Mouse (Mus musculus) midbrain, embryonic 16.5 days (tissue): ENCODE measurements around the gene Ptbp2. TPM values are rescaled to one million over a fixed set of nuclear protein-coding genes. Genes with fewer than 3 reads are reported as not detected.

Experiments
- ATAC-seq: fragments of 200-750 bp; cut with Nextera tagmentation; 2 replicates; pipeline ENCODE4 v1.8.0; 2017; ENCODE audit warnings: moderate TSS enrichment
- H3K27ac ChIP-seq: fragments of 300-500 bp; sonication (generic); 2 replicates; pipeline ENCODE4 v1.5.1; 2014; ENCODE audit warnings: mild to moderate bottlenecking, low read length, mixed read lengths
- H3K27me3 ChIP-seq: fragments of 300-500 bp; sonication (generic); 2 replicates; pipeline ENCODE4 v1.6.1; 2014; ENCODE audit warnings: low read depth, low read length, mixed read lengths; ENCODE audit not compliant: control insufficient read depth, insufficient read depth
- H3K36me3 ChIP-seq: fragments of 300-500 bp; sonication (generic); 2 replicates; pipeline ENCODE4 v1.6.1; 2014; ENCODE audit warnings: mild to moderate bottlenecking, low read length, moderate library complexity, mixed read lengths; ENCODE audit not compliant: control insufficient read depth, insufficient read depth
- H3K4me1 ChIP-seq: fragments of 300-500 bp; sonication (generic); 2 replicates; pipeline ENCODE4 v1.6.1; 2014; ENCODE audit warnings: mild to moderate bottlenecking, low read length, mixed read lengths; ENCODE audit not compliant: control insufficient read depth, insufficient read depth
- H3K4me2 ChIP-seq: fragments of 300-500 bp; sonication (generic); 2 replicates; pipeline ENCODE4 v1.6.1; 2014; ENCODE audit warnings: mild to moderate bottlenecking, low read length, mixed read lengths
- H3K4me3 ChIP-seq: fragments of 300-500 bp; sonication (generic); 2 replicates; pipeline ENCODE4 v1.5.1; 2014; ENCODE audit warnings: low read depth, mild to moderate bottlenecking, low read length, moderate library complexity, mixed read lengths
- H3K9ac ChIP-seq: fragments of 300-500 bp; sonication (generic); 2 replicates; pipeline ENCODE4 v1.6.1; 2014; ENCODE audit warnings: low read depth, low read length, mixed read lengths
- H3K9me3 ChIP-seq: fragments of 300-500 bp; sonication (generic); replicated peaks from 2 replicates; pipeline ENCODE4 v1.6.1; 2014; ENCODE audit warnings: mild to moderate bottlenecking, low read length, mixed read lengths; ENCODE audit not compliant: control insufficient read depth, poor library complexity, severe bottlenecking
- WGBS: fragments of 180-500 bp; shearing (Covaris S2); extraction: QIAGEN DNeasy Blood & Tissue Kit; methylation state at CpG from one replicate; pipeline ENCODE4 v1.1.7; 2014; 5-methylcytosine and 5-hydroxymethylcytosine counted together
- polyA plus RNA-seq: library from polyadenylated mRNA; unstranded; fragments of >200 nt; fragmentation: Nextera tagmentation; extraction: Ambion mirVana; gene quantifications from 2 replicates; pipeline ENCODE4 v1.2.1, GENCODE M21; 2015

The Ptbp2 gene
- polyA plus RNA-seq, 1 experiment from 2014 or later = 244 TPM

DNA sequence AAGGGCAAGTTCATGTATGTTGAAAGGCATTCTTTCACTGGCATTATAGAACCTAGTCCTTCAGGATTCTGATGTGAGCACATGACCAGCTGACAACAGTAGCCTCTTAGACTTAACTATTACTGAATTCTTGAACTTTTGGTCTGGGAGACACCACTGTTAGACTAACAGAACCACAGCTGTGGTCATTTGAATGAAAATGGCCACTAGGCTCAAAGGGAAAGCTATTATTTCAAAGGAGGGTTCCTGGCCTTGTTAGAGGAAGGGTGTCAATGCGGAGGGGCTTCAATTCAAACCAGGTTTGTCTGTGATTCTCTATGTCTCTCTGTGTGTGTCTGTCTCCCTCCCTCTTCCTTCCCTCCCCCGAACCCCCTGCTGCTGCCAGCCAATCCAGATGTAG is 5.8 kb downstream of the Ptbp2 start:
- no peaks in the 10 kb centered on the region for H3K36me3 ChIP-seq
- H3K4me1 ChIP-seq = peaks cover 29% of the 10 kb centered on the region
- H3K4me2 ChIP-seq = no peak overlapping the region
- H3K27ac ChIP-seq = no peak overlapping the region
- WGBS = 73% methylated on average over 2 of the region's 2 CpGs
- H3K4me3 ChIP-seq = no peak overlapping the region
- no peak for ATAC-seq
- H3K9ac ChIP-seq = no peak overlapping the region
- no peaks in the 10 kb centered on the region for H3K27me3 ChIP-seq
- no peaks in the 10 kb centered on the region for H3K9me3 ChIP-seq

DNA sequence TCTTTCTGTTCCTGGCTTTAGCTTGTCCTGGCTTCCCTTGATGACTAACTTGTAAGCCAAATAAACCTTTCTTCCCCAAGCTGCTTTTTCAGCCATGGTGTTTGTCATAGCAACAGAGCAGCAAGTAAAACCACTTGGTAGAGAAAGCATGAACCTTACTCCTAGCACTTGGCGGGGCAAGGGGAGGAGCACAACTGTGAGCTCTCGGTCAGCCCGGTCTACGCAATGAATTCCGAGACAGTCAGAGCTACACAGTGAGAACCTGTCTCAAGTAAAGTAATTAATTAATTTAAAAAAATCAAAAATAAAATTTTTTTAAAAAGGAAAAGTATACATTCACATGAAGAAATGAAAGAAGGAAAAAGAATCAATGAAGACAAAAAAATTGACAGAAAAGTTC is 8.1 kb downstream of the Ptbp2 start:
- Histone ChIP-seq H3K4me3 (no peak overlapping the region), H3K4me1 (peaks cover 32% of the 10 kb centered on the region), H3K27me3 (no peaks in the 10 kb centered on the region), H3K9ac (no peak overlapping the region), H3K4me2 (no peak overlapping the region), H3K9me3 (no peaks in the 10 kb centered on the region), H3K27ac (no peak overlapping the region), H3K36me3 (no peaks in the 10 kb centered on the region)
- WGBS = 88% methylated on average over 5 of the region's 5 CpGs
- ATAC-seq = no peak

DNA sequence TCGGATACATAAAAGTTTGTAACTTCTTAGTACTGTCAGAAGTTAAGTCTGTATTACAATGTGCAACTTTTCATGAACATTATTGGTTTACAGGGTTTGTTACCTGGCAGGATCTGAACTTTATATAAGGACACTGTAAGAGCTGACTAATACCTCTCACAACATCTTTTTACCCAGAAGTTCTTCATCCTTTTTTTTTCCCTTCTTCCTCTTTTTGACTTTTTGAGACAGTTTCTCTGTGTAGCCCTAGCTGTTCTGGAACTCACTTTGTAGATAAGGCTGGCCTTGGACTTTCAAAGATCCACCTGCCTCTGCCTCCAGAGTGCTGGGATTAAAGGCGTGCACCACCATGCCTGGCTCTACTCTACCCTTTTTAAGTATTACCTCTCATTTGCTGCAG is 11.5 kb downstream of the Ptbp2 start:
- WGBS = 89% methylated on average over 2 of the region's 2 CpGs
- Histone ChIP-seq H3K4me1 (peaks cover 9% of the 10 kb centered on the region), H3K4me2 (no peak overlapping the region), H3K9me3 (no peaks in the 10 kb centered on the region), H3K27me3 (no peaks in the 10 kb centered on the region), H3K27ac (no peak overlapping the region), H3K36me3 (no peaks in the 10 kb centered on the region), H3K4me3 (no peak overlapping the region), H3K9ac (no peak overlapping the region)
- no peak for ATAC-seq

DNA sequence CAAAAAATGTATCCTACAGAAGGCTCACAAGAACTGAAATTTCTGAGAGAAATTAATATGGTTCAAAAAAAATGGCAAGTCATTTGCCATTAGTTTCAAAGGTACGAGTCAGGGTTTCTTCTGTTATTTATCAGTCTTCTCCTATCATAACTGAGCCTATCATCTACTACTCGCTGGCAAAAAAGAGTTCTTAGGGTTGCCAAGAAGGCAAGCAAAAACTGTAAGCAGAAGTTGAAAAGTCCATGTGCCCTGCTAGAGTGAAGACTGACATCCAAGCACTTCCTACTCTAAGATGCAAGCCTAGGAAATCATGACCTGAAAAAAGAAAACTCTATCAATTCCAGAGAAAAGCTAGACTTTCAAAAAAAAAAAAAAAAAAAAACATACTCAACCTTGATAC is 20.5 kb downstream of the Ptbp2 start:
- ATAC-seq = no peak
- Histone ChIP-seq H3K4me3 (no peak overlapping the region), H3K27ac (no peak overlapping the region), H3K36me3 (peaks cover 6% of the 10 kb centered on the region; the same call in 1 of the 2 replicates), H3K27me3 (no peaks in the 10 kb centered on the region), H3K4me2 (no peak overlapping the region), H3K9ac (no peak overlapping the region), H3K4me1 (no peaks in the 10 kb centered on the region), H3K9me3 (no peaks in the 10 kb centered on the region)
- 93% methylated on average over 2 of the region's 2 CpGs for WGBS

DNA sequence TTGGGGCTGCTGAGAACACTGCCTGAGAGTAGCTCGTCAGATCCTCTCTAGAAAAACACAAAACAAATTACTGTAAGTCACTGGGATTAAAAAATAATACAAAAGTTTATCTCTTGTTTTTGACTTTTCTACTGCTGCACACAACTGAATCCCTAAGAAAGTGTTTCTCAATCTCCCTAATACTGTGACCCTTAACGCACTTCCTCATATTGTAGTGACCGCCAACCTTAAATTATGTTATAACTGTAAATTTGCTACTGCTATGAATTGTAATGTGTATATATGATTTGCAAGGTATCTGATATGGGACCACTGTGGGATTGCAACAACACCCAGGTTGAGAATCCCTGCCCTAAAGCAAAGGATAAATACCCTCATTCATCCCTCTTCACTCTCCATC is 22.5 kb downstream of the Ptbp2 start:
- Histone ChIP-seq H3K27me3 (no peaks in the 10 kb centered on the region), H3K9me3 (no peaks in the 10 kb centered on the region), H3K36me3 (peaks cover 6% of the 10 kb centered on the region; the same call in 1 of the 2 replicates), H3K27ac (no peak overlapping the region), H3K9ac (no peak overlapping the region), H3K4me2 (no peak overlapping the region), H3K4me1 (no peaks in the 10 kb centered on the region), H3K4me3 (no peak overlapping the region)
- no peak for ATAC-seq
- WGBS = 92% methylated on average over 3 of the region's 3 CpGs

DNA sequence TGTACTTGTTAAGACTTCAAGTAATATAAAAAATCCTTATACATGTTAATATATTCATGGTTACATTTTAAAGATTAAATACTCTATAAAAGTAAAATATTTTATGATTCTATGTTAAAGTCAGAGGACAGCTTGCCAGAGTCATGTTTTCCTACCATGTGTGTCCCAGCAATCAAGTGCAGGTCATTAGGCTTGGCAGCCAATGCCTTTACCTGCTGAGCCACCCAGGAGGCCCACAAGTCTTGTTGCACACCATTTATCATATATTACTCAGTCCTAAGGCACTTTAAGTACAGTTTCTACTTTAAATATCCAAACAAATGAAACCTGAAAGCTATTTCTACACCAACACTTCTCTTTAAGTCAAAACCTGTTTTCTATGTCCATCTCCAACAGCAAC is 30.5 kb downstream of the Ptbp2 start:
- Histone ChIP-seq H3K27me3 (no peaks in the 10 kb centered on the region), H3K4me2 (no peak overlapping the region), H3K36me3 (peaks cover 4% of the 10 kb centered on the region), H3K9me3 (no peaks in the 10 kb centered on the region), H3K4me3 (no peak overlapping the region), H3K4me1 (peaks cover 4% of the 10 kb centered on the region; the same call in 1 of the 2 replicates), H3K27ac (no peak overlapping the region), H3K9ac (no peak overlapping the region)
- no peak for ATAC-seq

DNA sequence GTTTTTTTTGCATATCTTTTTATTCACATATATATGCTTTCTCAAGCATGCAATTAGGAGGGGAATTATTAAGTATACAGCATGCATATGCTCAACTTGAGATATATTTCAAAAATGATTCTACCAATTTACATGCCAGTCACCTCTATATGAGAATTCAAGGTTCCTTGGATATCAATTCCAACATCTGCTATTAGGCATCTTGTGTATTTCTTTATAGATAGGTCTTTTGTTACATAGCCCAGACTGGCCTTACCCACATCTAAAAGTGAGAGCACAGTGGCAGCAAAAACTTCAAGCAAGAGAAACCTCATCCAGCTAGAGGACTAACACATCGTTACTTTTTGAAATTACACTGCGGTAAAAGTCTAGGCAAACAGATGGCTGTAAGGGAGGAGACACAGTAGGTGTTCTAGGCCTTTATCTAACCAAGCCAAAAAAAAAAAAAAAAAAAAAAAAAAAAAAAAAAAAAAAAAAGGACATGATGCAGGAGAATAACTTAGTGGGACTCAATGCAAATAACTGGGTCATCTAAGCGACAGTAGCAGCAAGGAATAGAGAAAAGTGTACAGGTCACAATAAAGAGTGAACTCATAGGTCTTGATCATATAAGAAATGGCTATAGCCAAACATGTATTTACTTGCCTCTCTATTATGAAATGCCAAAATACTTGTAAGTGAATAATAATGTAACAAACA is 34.6 kb downstream of the Ptbp2 start:
- H3K36me3 ChIP-seq = peaks cover 7% of the 10 kb centered on the region
- H3K27me3 ChIP-seq = no peaks in the 10 kb centered on the region
- no peaks in the 10 kb centered on the region for H3K9me3 ChIP-seq
- peaks cover 4% of the 10 kb centered on the region; the same call in 1 of the 2 replicates for H3K4me1 ChIP-seq
- ATAC-seq = no peak
- no peak overlapping the region for H3K4me2 ChIP-seq
- no peak overlapping the region for H3K9ac ChIP-seq
- H3K27ac ChIP-seq = no peak overlapping the region
- WGBS = 59% methylated on average over 3 of the region's 3 CpGs
- H3K4me3 ChIP-seq = no peak overlapping the region

DNA sequence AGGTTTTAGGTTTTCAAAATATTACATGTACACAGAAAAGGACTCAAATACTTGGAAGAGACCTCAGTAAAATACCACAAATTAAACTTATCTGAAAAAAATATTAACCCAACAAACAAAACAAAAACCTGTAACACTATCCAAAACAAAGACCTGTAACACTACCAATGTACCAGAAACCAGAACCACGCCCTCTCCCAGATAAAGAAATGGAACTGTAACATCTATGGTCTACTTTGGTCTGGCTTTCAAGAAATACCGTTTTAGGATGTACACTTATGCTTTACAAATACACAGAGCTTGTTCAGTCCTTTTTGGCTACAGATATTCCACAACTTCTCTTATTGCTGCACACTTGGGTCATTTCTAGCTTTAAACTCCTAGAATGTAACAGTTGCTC is 35.1 kb downstream of the Ptbp2 start:
- no peaks in the 10 kb centered on the region for H3K9me3 ChIP-seq
- H3K4me1 ChIP-seq = peaks cover 4% of the 10 kb centered on the region; the same call in 1 of the 2 replicates
- H3K4me2 ChIP-seq = no peak overlapping the region
- H3K4me3 ChIP-seq = no peak overlapping the region
- no peak overlapping the region for H3K27ac ChIP-seq
- H3K9ac ChIP-seq = no peak overlapping the region
- no peak for ATAC-seq
- peaks cover 9% of the 10 kb centered on the region for H3K36me3 ChIP-seq
- no peaks in the 10 kb centered on the region for H3K27me3 ChIP-seq
- 92% methylated on average over 2 of the region's 2 CpGs for WGBS

DNA sequence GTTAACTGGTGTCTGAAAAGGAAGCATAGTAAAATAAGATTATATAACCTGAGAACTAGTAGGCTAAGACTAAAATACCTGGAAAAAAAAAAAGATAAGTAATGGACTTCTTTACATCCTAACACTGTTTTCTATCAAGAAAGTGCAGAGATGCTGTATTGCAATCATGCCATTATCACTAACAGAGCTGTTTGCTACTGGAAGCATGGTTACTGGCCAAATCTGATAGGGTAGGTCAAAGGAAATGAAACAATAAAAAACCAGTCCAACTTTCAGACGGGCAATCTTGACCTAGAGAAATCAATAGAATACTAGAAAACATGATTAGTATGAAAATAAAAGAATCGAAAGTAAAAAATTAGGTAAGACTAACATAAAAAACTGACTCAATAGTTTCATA is 37.6 kb downstream of the Ptbp2 start:
- Histone ChIP-seq H3K36me3 (peaks cover 12% of the 10 kb centered on the region; the same call in 1 of the 2 replicates), H3K27me3 (no peaks in the 10 kb centered on the region), H3K4me3 (no peak overlapping the region), H3K9ac (no peak overlapping the region), H3K9me3 (no peaks in the 10 kb centered on the region), H3K4me1 (peaks cover 4% of the 10 kb centered on the region; the same call in 1 of the 2 replicates), H3K27ac (no peak overlapping the region), H3K4me2 (no peak overlapping the region)
- WGBS = 87% methylated on average over 2 of the region's 2 CpGs
- no peak for ATAC-seq
